8 mouse cellular contexts compared by ENCODE assay signal in the genomic region with DNA sequence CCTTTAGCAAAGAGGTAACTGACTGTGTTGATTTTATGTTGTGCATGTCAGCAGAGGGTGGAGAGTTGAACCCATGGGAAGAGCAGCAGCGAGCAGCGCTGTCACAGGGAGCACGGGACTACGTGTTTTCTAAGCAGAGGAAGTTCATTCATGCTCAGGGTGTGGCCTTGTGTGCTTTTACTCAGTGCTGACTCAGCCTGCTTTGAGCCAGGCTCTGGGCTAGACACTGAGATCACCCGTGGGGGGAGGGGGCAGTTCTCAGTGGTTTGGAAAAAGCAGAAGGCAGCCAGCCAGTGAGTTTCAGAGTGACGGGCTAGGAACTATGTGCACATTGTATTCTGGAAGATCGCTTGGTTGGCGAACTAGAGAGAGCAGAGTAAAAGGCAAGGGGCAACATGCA.
DNase-seq lines count a peak whose midpoint lies in the region; ATAC-seq and TF ChIP-seq lines count a peak whose summit lies in the region.

No protein-coding gene starts in this region.

- no peak for TF ChIP-seq CTCF in stomach, postnatal 0 days (IDR thresholded peaks at IDR 0.05; ENCODE audit: low read depth)

- peak; percentile 93 for ATAC-seq in stomach, postnatal 0 days (ENCODE audit: low FRiP score, low TSS enrichment)
- ATAC-seq in forebrain, embryonic 16.5 days, result no peak

- no peak for TF ChIP-seq EP300 in stomach, postnatal 0 days (optimal IDR thresholded peaks at IDR 0.05)

- no peak overlapping the region for H3K27ac ChIP-seq in stomach, postnatal 0 days (replicated peaks)
- no peak overlapping the region for H3K27ac ChIP-seq in forebrain, embryonic 16.5 days (ENCODE audit: low read length)

- peaks cover 16% of the 10 kb centered on the region for H3K4me1 ChIP-seq in stomach, postnatal 0 days (replicated peaks; ENCODE audit: control insufficient read depth, insufficient read depth)
- H3K4me1 ChIP-seq in forebrain, embryonic 16.5 days (replicated peaks; ENCODE audit: control insufficient read depth, insufficient read depth, low read length), result peaks cover 25% of the 10 kb centered on the region

- no peaks in the 10 kb centered on the region for H3K27me3 ChIP-seq in stomach, postnatal 0 days (ENCODE audit: control insufficient read depth, insufficient read depth, low read length)
- H3K27me3 ChIP-seq in forebrain, embryonic 16.5 days (replicated peaks; ENCODE audit: control insufficient read depth, insufficient read depth, low read length), result no peaks in the 10 kb centered on the region

- peak; percentile 37 to 81 for DNase-seq in urinary bladder, adult 18-20 months (ENCODE audit: low spot score in 2 of 2)
- DNase-seq in urinary bladder, postnatal 10 days (ENCODE audit: low spot score), result no peak
- DNase-seq in cerebellum, postnatal 14 days, result peak; percentile 58 to 59
- peak; percentile 81 to 83 for DNase-seq in heart, postnatal 36 days
- peak; percentile 69 to 73 for DNase-seq in layer of hippocampus, postnatal 36 days
- DNase-seq in lung, postnatal 4 days, result peak; percentile 81
- DNase-seq in stomach, postnatal 0 days (ENCODE audit: low spot score), result peak; percentile 70

- no peak overlapping the region for H3K9ac ChIP-seq in stomach, postnatal 0 days (ENCODE audit: low read length)
- no peak overlapping the region for H3K9ac ChIP-seq in forebrain, embryonic 16.5 days (replicated peaks; ENCODE audit: low read depth, low read length)

- intact Hi-C loops in heart, postnatal 36 days (cut with DNase I), result loop anchor here (5.0 kb wide), 1 partner anchor 42 kb away; no protein-coding TSS in a partner anchor

- no peak overlapping the region for H3K4me3 ChIP-seq in stomach, postnatal 0 days (ENCODE audit: low read depth, low read length)
- H3K4me3 ChIP-seq in forebrain, embryonic 16.5 days (replicated peaks; ENCODE audit: low read length), result no peak overlapping the region

- 32% methylated on average over 8 of the region's 8 CpGs for WGBS in stomach, postnatal 0 days
- WGBS in forebrain, embryonic 16.5 days, result 68% methylated on average over 8 of the region's 8 CpGs

- no peaks in the 10 kb centered on the region for H3K36me3 ChIP-seq in stomach, postnatal 0 days (ENCODE audit: control insufficient read depth, insufficient read depth, low read length)
- no peaks in the 10 kb centered on the region for H3K36me3 ChIP-seq in forebrain, embryonic 16.5 days (ENCODE audit: control insufficient read depth, insufficient read depth)

- no peak overlapping the region for H3K4me2 ChIP-seq in stomach, postnatal 0 days (replicated peaks; ENCODE audit: low read depth)
- H3K4me2 ChIP-seq in forebrain, embryonic 16.5 days (ENCODE audit: low read length), result no peak overlapping the region

- H3K9me3 ChIP-seq in stomach, postnatal 0 days (ENCODE audit: control insufficient read depth, low read length), result no peaks in the 10 kb centered on the region
- H3K9me3 ChIP-seq in forebrain, embryonic 16.5 days (ENCODE audit: control insufficient read depth, low read length), result no peaks in the 10 kb centered on the region
